Mouse (Mus musculus): Measurements from ENCODE around the gene Olfr978. TPM values are rescaled to one million over a fixed set of nuclear protein-coding genes. Genes with fewer than 3 reads are reported as not detected.

Gene Olfr978
- polyA plus RNA-seq, 1 experiment from 2014 or later: not detected

Other genes starting within 250 kb of the Olfr978 start
- gene Olfr967, start 245.9 kb upstream of the Olfr978 start, polyA plus RNA-seq (2014; fragmentation: Nextera tagmentation; extraction: Ambion mirVana): not detected in 2 replicates
- gene Olfr968, start 208.9 kb upstream of the Olfr978 start, polyA plus RNA-seq (2014; fragmentation: Nextera tagmentation; extraction: Ambion mirVana): not detected in 2 replicates
- gene Olfr969, start 201.2 kb upstream of the Olfr978 start, polyA plus RNA-seq (2014; fragmentation: Nextera tagmentation; extraction: Ambion mirVana): not detected in 2 replicates
- gene Olfr970, start 183.3 kb upstream of the Olfr978 start, polyA plus RNA-seq (2014; fragmentation: Nextera tagmentation; extraction: Ambion mirVana): not detected in 2 replicates
- gene Olfr971, start 155.2 kb upstream of the Olfr978 start, polyA plus RNA-seq (2014; fragmentation: Nextera tagmentation; extraction: Ambion mirVana): not detected in 2 replicates
- gene Olfr972, start 125.7 kb upstream of the Olfr978 start, polyA plus RNA-seq (2014; fragmentation: Nextera tagmentation; extraction: Ambion mirVana): not detected in 2 replicates
- gene Olfr229, start 84.8 kb upstream of the Olfr978 start, polyA plus RNA-seq (2014; fragmentation: Nextera tagmentation; extraction: Ambion mirVana): not detected in 2 replicates
- not detected in 2 replicates for gene Olfr974, start 54.6 kb upstream of the Olfr978 start, polyA plus RNA-seq (2014; fragmentation: Nextera tagmentation; extraction: Ambion mirVana)
- not detected in 2 replicates for gene Olfr975, start 40.1 kb upstream of the Olfr978 start, polyA plus RNA-seq (2014; fragmentation: Nextera tagmentation; extraction: Ambion mirVana)
- not detected in 2 replicates for gene Olfr976, start 31.0 kb upstream of the Olfr978 start, polyA plus RNA-seq (2014; fragmentation: Nextera tagmentation; extraction: Ambion mirVana)
- gene Olfr979, start 11.4 kb downstream of the Olfr978 start, polyA plus RNA-seq (2014; fragmentation: Nextera tagmentation; extraction: Ambion mirVana): not detected in 2 replicates
- not detected in 2 replicates for gene Olfr980, start 17.5 kb downstream of the Olfr978 start, polyA plus RNA-seq (2014; fragmentation: Nextera tagmentation; extraction: Ambion mirVana)
- gene Olfr981, start 29.4 kb downstream of the Olfr978 start, polyA plus RNA-seq (2014; fragmentation: Nextera tagmentation; extraction: Ambion mirVana): not detected in 2 replicates
- gene Olfr982, start 81.7 kb downstream of the Olfr978 start, polyA plus RNA-seq (2014; fragmentation: Nextera tagmentation; extraction: Ambion mirVana): not detected in 2 replicates
- gene Olfr983, start 101.5 kb downstream of the Olfr978 start, polyA plus RNA-seq (2014; fragmentation: Nextera tagmentation; extraction: Ambion mirVana): not detected in 2 replicates
- not detected in 2 replicates for gene Olfr984, start 122.1 kb downstream of the Olfr978 start, polyA plus RNA-seq (2014; fragmentation: Nextera tagmentation; extraction: Ambion mirVana)
- gene Olfr985, start 138.1 kb downstream of the Olfr978 start, polyA plus RNA-seq (2014; fragmentation: Nextera tagmentation; extraction: Ambion mirVana): not detected in 2 replicates
- gene Tmem225, start 156.0 kb downstream of the Olfr978 start, polyA plus RNA-seq (2014; fragmentation: Nextera tagmentation; extraction: Ambion mirVana): not detected in 2 replicates
- 0.06 TPM in 1 of 2 replicates, not detected in the other for gene Olfr986, start 188.8 kb downstream of the Olfr978 start, polyA plus RNA-seq (2014; fragmentation: Nextera tagmentation; extraction: Ambion mirVana)
- 3.4 and 4.4 TPM in 2 replicates for gene Zfp202, start 200.2 kb downstream of the Olfr978 start, polyA plus RNA-seq (2014; fragmentation: Nextera tagmentation; extraction: Ambion mirVana)

Measured in liver, embryonic 11.5 days (tissue).